Mouse (Mus musculus) heart, embryonic 13.5 days (tissue): ENCODE data around the gene AB124611. TPM values are rescaled to one million over a fixed set of nuclear protein-coding genes. Genes with fewer than 3 reads are reported as not detected.

ENCODE experiments used
- ATAC-seq: fragments of 200-750 bp; cut with Nextera tagmentation; 2 replicates; pipeline ENCODE4 v1.8.0; 2017; ENCODE audit warnings: moderate TSS enrichment; ENCODE audit not compliant: insufficient number of reproducible peaks, low FRiP score, low TSS enrichment; ENCODE audit errors: extremely low read depth
- H3K27ac ChIP-seq: fragments of 300-500 bp; sonication (generic); replicated peaks from 2 replicates; pipeline ENCODE4 v1.5.1; 2015; ENCODE audit warnings: moderate library complexity, mild to moderate bottlenecking, inconsistent platforms
- H3K27me3 ChIP-seq: fragments of 300-500 bp; sonication (generic); replicated peaks from 2 replicates; pipeline ENCODE4 v1.6.1; 2015; ENCODE audit warnings: mild to moderate bottlenecking, inconsistent platforms
- H3K36me3 ChIP-seq: fragments of 300-500 bp; sonication (generic); 2 replicates; pipeline ENCODE4 v1.6.1; 2015; ENCODE audit warnings: mild to moderate bottlenecking, inconsistent platforms
- H3K4me1 ChIP-seq: fragments of 300-500 bp; sonication (generic); 2 replicates; pipeline ENCODE4 v1.6.1; 2015; ENCODE audit warnings: inconsistent platforms
- H3K4me2 ChIP-seq: fragments of 300-500 bp; sonication (generic); 2 replicates; pipeline ENCODE4 v1.6.1; 2015; ENCODE audit warnings: inconsistent platforms, mild to moderate bottlenecking, moderate library complexity
- H3K4me3 ChIP-seq: fragments of 300-500 bp; sonication (generic); 2 replicates; pipeline ENCODE4 v1.5.1; 2015; ENCODE audit warnings: moderate library complexity, mild to moderate bottlenecking, inconsistent platforms
- H3K9ac ChIP-seq: fragments of 300-500 bp; sonication (generic); 2 replicates; pipeline ENCODE4 v1.6.1; 2015; ENCODE audit warnings: inconsistent platforms, mild to moderate bottlenecking, moderate library complexity
- H3K9me3 ChIP-seq: fragments of 300-500 bp; sonication (generic); 2 replicates; pipeline ENCODE4 v1.6.1; 2016; ENCODE audit warnings: inconsistent platforms
- WGBS: fragments of 180-500 bp; shearing (Covaris S2); methylation state at CpG from one replicate; pipeline ENCODE4 v1.1.7; 2015; ENCODE audit warnings: mixed read lengths; 5-methylcytosine and 5-hydroxymethylcytosine counted together
- polyA plus RNA-seq: library from polyadenylated mRNA; unstranded; fragments of >200 nt; fragmentation: Nextera tagmentation; extraction: Ambion mirVana; gene quantifications from 2 replicates; pipeline ENCODE4 v1.2.1, GENCODE M21; 2015

The AB124611 gene
- polyA plus RNA-seq, 1 experiment from 2014 or later, result 2.1 TPM

DNA sequence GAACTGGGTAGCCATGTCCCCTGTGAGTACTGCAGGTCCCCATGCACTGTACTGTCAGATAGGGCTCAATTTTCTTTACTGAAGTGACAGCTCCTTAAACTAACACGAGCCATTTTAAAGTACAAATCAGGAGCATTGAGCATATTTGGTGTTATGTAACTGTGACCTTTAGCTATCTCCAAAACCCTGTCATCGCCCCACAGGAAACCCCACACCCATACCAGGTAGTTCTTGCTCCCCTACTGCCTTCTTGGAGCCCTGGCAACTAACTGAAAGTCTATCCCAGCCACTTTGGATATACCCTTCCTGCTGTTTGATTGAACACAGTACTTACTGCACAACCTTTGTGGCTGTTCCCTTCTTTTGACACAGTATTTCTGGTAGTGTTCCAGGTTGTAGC lies 41.1 kb downstream of the AB124611 start:
- Histone ChIP-seq H3K36me3 (peaks cover 36% of the 10 kb centered on the region), H3K4me1 (peaks cover 31% of the 10 kb centered on the region), H3K27me3 (no peaks in the 10 kb centered on the region), H3K27ac (no peak overlapping the region), H3K4me2 (no peak overlapping the region), H3K4me3 (no peak overlapping the region), H3K9ac (no peak overlapping the region), H3K9me3 (no peaks in the 10 kb centered on the region)
- WGBS, result 65% methylated on average over 2 of the region's 2 CpGs
- ATAC-seq, result no peak

DNA sequence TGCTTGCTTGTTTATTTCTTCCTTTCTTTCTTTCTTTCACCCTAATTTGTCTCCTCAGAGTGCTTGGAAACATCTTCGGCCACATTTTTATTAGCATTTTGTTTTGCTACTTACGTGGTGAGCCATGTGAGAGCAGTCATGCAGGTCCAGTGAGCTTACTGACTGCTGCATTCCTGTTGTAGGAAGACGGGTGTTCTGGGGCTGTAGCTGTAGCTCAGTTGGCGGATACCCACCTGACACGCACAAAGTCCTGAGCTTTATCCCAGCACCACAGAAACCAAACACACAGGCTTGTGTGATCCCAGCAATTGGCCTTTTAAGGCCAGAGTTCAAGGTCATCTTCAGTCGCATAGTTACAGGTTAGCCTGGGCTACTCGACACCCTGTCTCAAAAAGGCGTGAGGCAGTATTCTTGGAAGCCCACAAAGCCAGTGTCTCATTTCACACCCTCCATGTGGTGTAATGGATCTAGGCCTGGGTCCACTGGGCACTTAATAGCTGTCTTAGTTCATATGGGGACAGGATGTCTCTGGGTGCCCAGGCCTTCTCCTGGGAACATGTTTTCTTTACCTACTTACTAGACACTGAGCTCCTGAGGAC lies 42.8 kb downstream of the AB124611 start:
- peaks cover 51% of the 10 kb centered on the region for H3K36me3 ChIP-seq
- no peak for ATAC-seq
- H3K27ac ChIP-seq, result no peak overlapping the region
- 86% methylated on average over 8 of the region's 8 CpGs for WGBS
- H3K9me3 ChIP-seq, result no peaks in the 10 kb centered on the region
- H3K4me2 ChIP-seq, result no peak overlapping the region
- H3K27me3 ChIP-seq, result no peaks in the 10 kb centered on the region
- H3K4me3 ChIP-seq, result no peak overlapping the region
- peaks cover 27% of the 10 kb centered on the region for H3K4me1 ChIP-seq
- H3K9ac ChIP-seq, result no peak overlapping the region

DNA sequence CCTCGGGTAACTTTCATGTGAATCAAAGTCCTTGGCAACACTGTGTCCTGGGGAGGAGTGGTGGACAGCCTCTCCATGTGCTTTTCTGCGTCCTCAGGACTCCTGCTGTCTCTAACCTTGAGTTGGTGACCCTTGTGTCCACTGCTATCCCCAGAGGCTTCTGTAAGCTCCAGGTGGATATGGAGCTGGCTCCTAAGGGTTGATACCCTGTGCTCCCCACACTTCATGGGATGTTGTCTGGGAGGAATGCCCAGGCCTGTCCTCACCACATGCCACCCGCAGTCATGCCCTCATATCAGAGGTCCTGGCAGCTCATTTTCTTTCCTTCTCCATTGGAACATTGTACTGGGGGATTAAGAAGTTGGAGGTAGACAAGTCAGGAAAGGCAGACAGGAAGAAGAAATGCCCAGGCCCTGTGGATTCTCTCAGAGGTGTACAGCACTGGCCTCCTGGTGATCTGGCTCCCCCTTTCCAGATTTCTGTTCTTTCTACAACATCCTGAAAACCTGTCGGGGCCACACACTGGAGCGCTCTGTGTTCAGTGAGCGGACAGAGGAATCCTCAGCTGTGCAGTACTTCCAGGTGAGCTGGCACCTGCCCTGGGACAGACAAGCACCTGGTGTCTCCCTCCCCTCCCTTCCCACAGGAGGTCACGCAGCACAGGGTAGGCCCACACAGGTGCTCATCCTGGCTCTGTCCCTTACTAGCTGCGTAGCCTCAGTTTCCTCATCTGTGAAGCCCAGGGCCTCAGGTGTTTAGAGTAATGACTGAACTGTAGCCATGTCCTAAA lies 48.2 kb downstream of the AB124611 start:
- 89% methylated on average over 8 of the region's 8 CpGs for WGBS
- H3K4me2 ChIP-seq, result no peak overlapping the region
- no peaks in the 10 kb centered on the region for H3K9me3 ChIP-seq
- no peak overlapping the region for H3K4me3 ChIP-seq
- H3K27ac ChIP-seq, result no peak overlapping the region
- H3K9ac ChIP-seq, result no peak overlapping the region
- H3K4me1 ChIP-seq, result no peaks in the 10 kb centered on the region
- no peak for ATAC-seq
- H3K27me3 ChIP-seq, result no peaks in the 10 kb centered on the region
- peaks cover 97% of the 10 kb centered on the region for H3K36me3 ChIP-seq

DNA sequence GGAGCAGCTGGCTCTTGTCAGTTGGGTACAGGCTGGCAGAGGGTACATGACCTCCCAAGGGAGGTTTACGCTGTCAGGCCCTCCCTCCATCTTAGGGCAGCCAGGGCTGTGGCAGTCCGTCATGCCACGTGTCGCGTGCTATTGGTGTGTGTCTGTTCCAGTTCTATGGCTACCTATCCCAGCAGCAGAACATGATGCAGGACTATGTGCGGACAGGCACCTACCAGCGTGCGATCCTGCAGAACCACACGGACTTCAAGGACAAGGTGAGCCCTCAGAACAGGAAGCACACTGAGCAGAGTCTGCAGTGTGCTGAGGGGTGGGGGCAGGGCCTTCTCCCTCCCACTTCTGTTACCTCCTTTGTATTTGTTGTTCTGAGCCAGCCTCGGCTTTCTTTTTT lies 49.3 kb downstream of the AB124611 start:
- Histone ChIP-seq H3K36me3 (peaks cover 97% of the 10 kb centered on the region), H3K27ac (no peak overlapping the region), H3K4me1 (no peaks in the 10 kb centered on the region), H3K4me3 (no peak overlapping the region), H3K9me3 (no peaks in the 10 kb centered on the region), H3K9ac (no peak overlapping the region), H3K27me3 (no peaks in the 10 kb centered on the region), H3K4me2 (no peak overlapping the region)
- no peak for ATAC-seq
- 92% methylated on average over 10 of the region's 10 CpGs for WGBS

DNA sequence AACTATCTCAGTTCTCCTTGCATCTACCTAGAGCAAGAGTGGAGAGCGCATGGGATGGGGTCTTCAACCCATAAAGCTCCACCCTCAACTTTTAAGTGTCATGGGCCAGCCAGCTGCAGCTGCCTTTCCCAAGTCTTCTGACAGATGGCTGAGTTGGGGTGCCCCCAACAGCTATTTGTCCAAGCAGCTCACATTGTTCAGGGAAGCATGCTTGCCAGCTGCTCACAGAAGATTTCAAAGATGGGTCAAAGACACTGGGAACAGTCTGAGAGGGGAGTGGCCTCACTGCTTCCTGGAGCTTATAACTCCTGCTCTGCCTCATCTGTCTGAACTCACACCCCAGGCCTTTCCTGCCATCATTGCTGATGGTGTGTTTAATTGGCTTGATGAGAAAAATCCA lies 50.3 kb downstream of the AB124611 start:
- no peak overlapping the region for H3K4me3 ChIP-seq
- H3K36me3 ChIP-seq, result peaks cover 97% of the 10 kb centered on the region
- H3K4me2 ChIP-seq, result no peak overlapping the region
- H3K9me3 ChIP-seq, result no peaks in the 10 kb centered on the region
- no peak overlapping the region for H3K9ac ChIP-seq
- WGBS, result 96% methylated on average over 1 of the region's 1 CpGs
- no peaks in the 10 kb centered on the region for H3K27me3 ChIP-seq
- no peak for ATAC-seq
- no peaks in the 10 kb centered on the region for H3K4me1 ChIP-seq
- H3K27ac ChIP-seq, result no peak overlapping the region

DNA sequence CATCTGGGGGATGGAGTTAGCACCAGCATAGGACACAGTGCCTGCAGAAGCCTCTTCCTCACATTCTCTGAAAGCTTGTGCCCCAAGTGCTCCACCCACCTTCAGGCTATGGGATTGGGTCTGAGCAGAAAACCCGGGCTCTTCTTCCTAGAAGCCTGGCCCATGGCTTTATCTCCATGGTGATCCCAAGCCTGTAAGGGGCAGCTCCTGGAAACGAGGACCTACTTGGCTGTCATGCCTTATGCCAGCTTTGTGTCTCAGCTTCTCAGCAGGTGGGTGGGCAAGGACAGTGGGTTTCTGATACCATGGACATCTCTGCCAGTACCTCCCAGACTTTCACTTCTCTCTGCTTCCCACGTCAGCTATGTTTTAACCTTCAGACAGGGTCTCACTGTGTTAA lies 52.2 kb downstream of the AB124611 start:
- no peak overlapping the region for H3K9ac ChIP-seq
- peaks cover 97% of the 10 kb centered on the region for H3K36me3 ChIP-seq
- no peaks in the 10 kb centered on the region for H3K27me3 ChIP-seq
- H3K4me2 ChIP-seq, result no peak overlapping the region
- H3K4me1 ChIP-seq, result no peaks in the 10 kb centered on the region
- no peak overlapping the region for H3K27ac ChIP-seq
- H3K4me3 ChIP-seq, result no peak overlapping the region
- H3K9me3 ChIP-seq, result no peaks in the 10 kb centered on the region
- ATAC-seq, result no peak
- WGBS, result 76% methylated on average over 3 of the region's 3 CpGs

DNA sequence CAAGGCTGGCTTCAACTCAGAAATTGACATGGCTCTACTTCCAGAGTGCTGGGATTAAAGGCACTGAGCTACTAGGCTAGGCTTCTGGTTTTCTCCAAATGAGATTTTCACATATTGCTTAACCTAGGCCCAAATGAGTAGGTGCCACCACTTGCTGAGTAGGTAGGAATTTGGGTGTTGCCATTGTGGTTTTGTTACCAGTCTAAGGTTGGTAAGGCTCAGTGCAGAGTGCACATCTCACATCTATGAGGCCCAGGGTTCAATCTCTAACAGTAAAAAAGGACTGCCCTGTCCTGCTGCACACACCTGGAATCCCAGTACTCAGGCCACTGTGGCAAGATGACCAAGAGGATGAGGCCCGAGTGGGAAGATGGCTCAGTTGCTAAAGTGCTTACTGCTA lies 59.4 kb downstream of the AB124611 start:
- Histone ChIP-seq H3K9me3 (no peaks in the 10 kb centered on the region), H3K27ac (no peak overlapping the region), H3K36me3 (peaks cover 100% of the 10 kb centered on the region), H3K4me3 (no peak overlapping the region), H3K4me2 (no peak overlapping the region), H3K9ac (no peak overlapping the region), H3K27me3 (no peaks in the 10 kb centered on the region), H3K4me1 (no peaks in the 10 kb centered on the region)
- 79% methylated on average over 1 of the region's 1 CpGs for WGBS
- ATAC-seq, result no peak

DNA sequence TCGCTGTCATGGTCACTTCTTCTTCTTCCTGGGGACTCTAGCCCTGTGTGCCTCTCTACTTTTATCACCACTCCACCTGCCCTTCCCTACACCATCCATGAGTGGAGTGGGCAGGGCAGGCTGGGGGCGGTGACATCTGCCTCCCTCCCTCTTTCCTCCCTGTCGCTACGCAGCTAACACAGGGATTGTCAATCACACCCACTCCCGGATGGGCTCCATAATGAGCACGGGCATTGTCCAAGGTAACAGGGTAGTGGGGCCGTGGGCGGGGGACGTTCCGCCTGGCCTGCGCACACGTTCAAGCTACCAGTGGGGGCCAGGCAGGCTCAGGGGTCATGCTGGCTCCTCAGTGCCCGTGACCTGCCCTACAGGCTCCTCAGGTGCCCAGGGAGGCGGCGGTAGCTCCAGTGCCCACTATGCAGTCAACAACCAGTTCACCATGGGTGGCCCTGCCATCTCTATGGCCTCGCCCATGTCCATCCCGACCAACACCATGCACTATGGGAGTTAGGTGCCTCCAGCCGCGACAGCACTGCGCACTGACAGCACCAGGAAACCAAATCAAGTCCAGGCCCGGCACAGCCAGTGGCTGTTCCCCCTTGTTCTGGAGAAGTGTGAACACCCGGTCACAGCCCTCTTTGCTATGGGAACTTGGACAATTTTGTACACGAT lies 61.8 kb downstream of the AB124611 start:
- ATAC-seq, result no peak

DNA sequence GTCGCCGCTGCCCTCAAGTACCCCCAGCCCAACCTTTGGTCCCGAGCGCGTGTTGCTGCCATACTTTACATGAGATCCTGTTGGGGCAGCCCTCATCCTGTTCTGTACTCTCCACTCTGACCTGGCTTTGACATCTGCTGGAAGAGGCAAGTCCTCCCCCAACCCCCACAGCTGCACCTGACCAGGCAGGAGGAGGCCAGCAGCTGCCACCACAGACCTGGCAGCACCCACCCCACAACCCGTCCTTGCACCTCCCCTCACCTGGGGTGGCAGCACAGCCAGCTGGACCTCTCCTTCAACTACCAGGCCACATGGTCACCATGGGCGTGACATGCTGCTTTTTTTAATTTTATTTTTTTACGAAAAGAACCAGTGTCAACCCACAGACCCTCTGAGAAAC lies 62.4 kb downstream of the AB124611 start:
- Histone ChIP-seq H3K4me2 (no peak overlapping the region), H3K27ac (no peak overlapping the region), H3K27me3 (no peaks in the 10 kb centered on the region), H3K9me3 (no peaks in the 10 kb centered on the region), H3K9ac (no peak overlapping the region), H3K36me3 (peaks cover 79% of the 10 kb centered on the region), H3K4me3 (no peak overlapping the region), H3K4me1 (peaks cover 12% of the 10 kb centered on the region)
- WGBS, result 88% methylated on average over 8 of the region's 8 CpGs
- ATAC-seq, result no peak

More for the DNA sequence above, 61.8 kb downstream of the AB124611 start:
- WGBS, result 87% methylated on average over 23 of the region's 23 CpGs
- Histone ChIP-seq H3K4me2 (no peak overlapping the region), H3K36me3 (peaks cover 85% of the 10 kb centered on the region), H3K9me3 (no peaks in the 10 kb centered on the region), H3K4me1 (peaks cover 12% of the 10 kb centered on the region), H3K27me3 (no peaks in the 10 kb centered on the region), H3K4me3 (no peak overlapping the region), H3K27ac (no peak overlapping the region), H3K9ac (no peak overlapping the region)

DNA sequence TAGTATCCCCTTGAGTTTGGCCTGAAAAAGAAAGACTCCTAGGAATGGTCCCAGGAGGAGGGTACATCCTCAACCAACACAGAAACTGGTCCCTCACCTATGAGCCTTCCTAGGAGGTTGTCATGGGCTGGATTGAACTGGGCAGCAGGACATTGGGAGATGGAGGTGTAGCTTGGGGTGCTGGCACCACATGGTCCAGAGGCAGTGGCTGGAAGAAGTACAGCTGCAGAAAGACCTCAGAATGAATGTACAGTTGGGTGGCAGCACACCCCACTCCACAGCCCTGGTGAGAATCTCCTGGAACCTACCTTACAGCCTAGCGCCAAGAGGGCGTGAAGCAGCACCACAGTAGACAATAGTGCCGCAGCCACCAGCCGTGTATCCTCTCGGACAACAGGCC lies 63.6 kb downstream of the AB124611 start:
- WGBS, result 95% methylated on average over 5 of the region's 5 CpGs
- Histone ChIP-seq H3K4me1 (peaks cover 24% of the 10 kb centered on the region), H3K4me3 (no peak overlapping the region), H3K27me3 (no peaks in the 10 kb centered on the region), H3K27ac (no peak overlapping the region), H3K9ac (no peak overlapping the region), H3K4me2 (no peak overlapping the region), H3K9me3 (no peaks in the 10 kb centered on the region), H3K36me3 (peaks cover 72% of the 10 kb centered on the region)
- no peak for ATAC-seq

DNA sequence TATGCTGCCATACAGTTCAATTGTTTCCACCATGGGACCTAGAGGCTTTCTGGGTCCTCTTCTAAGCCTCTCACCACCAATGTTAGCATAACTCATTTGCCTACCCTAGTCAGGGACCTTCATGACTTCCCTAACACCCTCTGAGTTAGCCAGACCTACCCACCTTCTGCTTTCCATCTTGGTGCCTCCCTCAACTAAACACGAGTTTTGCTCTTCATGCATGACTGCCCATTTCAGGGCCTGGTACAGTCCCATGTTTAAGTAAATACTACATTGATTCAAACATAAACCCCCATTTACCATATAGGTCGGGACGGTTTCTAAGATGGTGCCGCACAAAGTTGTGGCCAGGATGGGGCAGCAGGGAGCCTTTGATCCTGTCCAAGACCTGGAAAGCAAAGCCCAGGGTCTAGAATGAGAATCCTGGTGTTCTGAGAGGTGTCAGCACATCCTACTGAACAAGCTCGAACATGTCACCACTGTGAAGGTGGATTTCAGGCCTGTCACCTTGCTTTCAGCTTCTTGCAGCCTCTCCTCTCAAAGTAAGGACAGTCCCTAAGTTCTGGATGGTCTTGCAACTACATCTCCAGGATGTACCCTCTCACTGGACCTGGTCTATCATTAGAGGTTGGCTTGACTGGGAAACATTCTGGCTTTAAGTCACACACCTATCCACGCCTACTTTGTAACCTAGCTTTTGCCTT lies 65.3 kb downstream of the AB124611 start:
- Histone ChIP-seq H3K4me1 (peaks cover 28% of the 10 kb centered on the region), H3K36me3 (peaks cover 71% of the 10 kb centered on the region), H3K4me3 (no peak overlapping the region), H3K27me3 (no peaks in the 10 kb centered on the region), H3K27ac (no peak overlapping the region), H3K9me3 (no peaks in the 10 kb centered on the region), H3K4me2 (peak overlapping the region; percentile 99; the same call in 1 of the 2 replicates), H3K9ac (no peak overlapping the region)
- no peak for ATAC-seq
- WGBS, result 84% methylated on average over 6 of the region's 6 CpGs
